Mouse (Mus musculus): ENCODE data around the gene Wnt3. TPM values are rescaled to one million over a fixed set of nuclear protein-coding genes. Genes with fewer than 3 reads are reported as not detected.

Gene Wnt3
- polyA plus RNA-seq, 1 experiment, result not detected

- H3K4me1 ChIP-seq (ENCODE audit: control insufficient read depth, insufficient read depth, insufficient read length, low read length), result no peaks in the 10 kb centered on the region
- H3K4me3 ChIP-seq (ENCODE audit: insufficient read depth, low read depth, low read length), result peak overlapping the region; percentile 43
- H3K27ac ChIP-seq (replicated peaks; ENCODE audit: low read depth, low read length), result no peak overlapping the region
These were observed 36.0 kb downstream of the Wnt3 start for GRCm38 (mm10) chr11:103809611-103810598.

GRCm38 (mm10) chr11:103810631-103811030 is 36.7 kb downstream of the Wnt3 start:
- Histone ChIP-seq H3K27ac (replicated peaks; ENCODE audit: low read depth, low read length) (no peak overlapping the region), H3K4me1 (ENCODE audit: control insufficient read depth, insufficient read depth, insufficient read length, low read length) (no peaks in the 10 kb centered on the region), H3K4me3 (ENCODE audit: insufficient read depth, low read depth, low read length) (0 out of 2 replicates have a peak overlapping the region, but pooled peaks have one; percentile 43)

- no peak overlapping the region for H3K27ac ChIP-seq (replicated peaks; ENCODE audit: low read depth, low read length)
- no peaks in the 10 kb centered on the region for H3K4me1 ChIP-seq (ENCODE audit: control insufficient read depth, insufficient read depth, insufficient read length, low read length)
- no peak overlapping the region for H3K4me3 ChIP-seq (ENCODE audit: insufficient read depth, low read depth, low read length)
These were observed 37.3 kb downstream of the Wnt3 start for GRCm38 (mm10) chr11:103811246-103811645.

- no peak overlapping the region for H3K4me3 ChIP-seq (ENCODE audit: insufficient read depth, low read depth, low read length)
- H3K4me1 ChIP-seq (ENCODE audit: control insufficient read depth, insufficient read depth, insufficient read length, low read length), result no peaks in the 10 kb centered on the region
These were observed 40.9 kb downstream of the Wnt3 start for GRCm38 (mm10) chr11:103814808-103815207.

GRCm38 (mm10) chr11:103815986-103816385 is 42.0 kb downstream of the Wnt3 start:
- Histone ChIP-seq H3K4me3 (ENCODE audit: insufficient read depth, low read depth, low read length) (no peak overlapping the region), H3K27ac (replicated peaks; ENCODE audit: low read depth, low read length) (no peak overlapping the region), H3K4me1 (ENCODE audit: control insufficient read depth, insufficient read depth, insufficient read length, low read length) (no peaks in the 10 kb centered on the region)

More at GRCm38 (mm10) chr11:103814808-103815207, 40.9 kb downstream of the Wnt3 start:
- no peak overlapping the region for H3K27ac ChIP-seq (replicated peaks; ENCODE audit: low read depth, low read length)

GRCm38 (mm10) chr11:103816719-103817118 is 42.8 kb downstream of the Wnt3 start:
- no peak overlapping the region for H3K27ac ChIP-seq (replicated peaks; ENCODE audit: low read depth, low read length)
- H3K4me1 ChIP-seq (ENCODE audit: control insufficient read depth, insufficient read depth, insufficient read length, low read length), result no peaks in the 10 kb centered on the region
- no peak overlapping the region for H3K4me3 ChIP-seq (ENCODE audit: insufficient read depth, low read depth, low read length)

- Histone ChIP-seq H3K4me1 (ENCODE audit: control insufficient read depth, insufficient read depth, insufficient read length, low read length) (no peaks in the 10 kb centered on the region), H3K4me3 (ENCODE audit: insufficient read depth, low read depth, low read length) (no peak overlapping the region), H3K27ac (replicated peaks; ENCODE audit: low read depth, low read length) (no peak overlapping the region)
These were observed 53.3 kb downstream of the Wnt3 start for GRCm38 (mm10) chr11:103827201-103827600.

GRCm38 (mm10) chr11:103828866-103829265 is 54.9 kb downstream of the Wnt3 start:
- no peaks in the 10 kb centered on the region for H3K4me1 ChIP-seq (ENCODE audit: control insufficient read depth, insufficient read depth, insufficient read length, low read length)
- H3K4me3 ChIP-seq (ENCODE audit: insufficient read depth, low read depth, low read length), result no peak overlapping the region
- H3K27ac ChIP-seq (replicated peaks; ENCODE audit: low read depth, low read length), result no peak overlapping the region

GRCm38 (mm10) chr11:103829956-103830355 is 56.0 kb downstream of the Wnt3 start:
- H3K4me1 ChIP-seq (ENCODE audit: control insufficient read depth, insufficient read depth, insufficient read length, low read length), result no peaks in the 10 kb centered on the region
- no peak overlapping the region for H3K27ac ChIP-seq (replicated peaks; ENCODE audit: low read depth, low read length)
- no peak overlapping the region for H3K4me3 ChIP-seq (ENCODE audit: insufficient read depth, low read depth, low read length)

- H3K4me1 ChIP-seq (ENCODE audit: control insufficient read depth, insufficient read depth, insufficient read length, low read length), result no peaks in the 10 kb centered on the region
- no peak overlapping the region for H3K27ac ChIP-seq (replicated peaks; ENCODE audit: low read depth, low read length)
- H3K4me3 ChIP-seq (ENCODE audit: insufficient read depth, low read depth, low read length), result no peak overlapping the region
These were observed 56.5 kb downstream of the Wnt3 start for GRCm38 (mm10) chr11:103830476-103830875.

GRCm38 (mm10) chr11:103831766-103832165 is 57.8 kb downstream of the Wnt3 start:
- H3K4me1 ChIP-seq (ENCODE audit: control insufficient read depth, insufficient read depth, insufficient read length, low read length), result no peaks in the 10 kb centered on the region

GRCm38 (mm10) chr11:103832331-103832730 is 58.4 kb downstream of the Wnt3 start:
- H3K27ac ChIP-seq (replicated peaks; ENCODE audit: low read depth, low read length), result no peak overlapping the region
- H3K4me3 ChIP-seq (ENCODE audit: insufficient read depth, low read depth, low read length), result no peak overlapping the region
- no peaks in the 10 kb centered on the region for H3K4me1 ChIP-seq (ENCODE audit: control insufficient read depth, insufficient read depth, insufficient read length, low read length)

More at GRCm38 (mm10) chr11:103831766-103832165, 57.8 kb downstream of the Wnt3 start:
- H3K27ac ChIP-seq (replicated peaks; ENCODE audit: low read depth, low read length), result no peak overlapping the region
- no peak overlapping the region for H3K4me3 ChIP-seq (ENCODE audit: insufficient read depth, low read depth, low read length)

- Histone ChIP-seq H3K27ac (replicated peaks; ENCODE audit: low read depth, low read length) (no peak overlapping the region), H3K4me3 (ENCODE audit: insufficient read depth, low read depth, low read length) (no peak overlapping the region), H3K4me1 (ENCODE audit: control insufficient read depth, insufficient read depth, insufficient read length, low read length) (peaks cover 3% of the 10 kb centered on the region; the same call in 1 of the 2 replicates)
These were observed 65.0 kb downstream of the Wnt3 start for GRCm38 (mm10) chr11:103838955-103839354.

GRCm38 (mm10) chr11:103840834-103841233 is 66.9 kb downstream of the Wnt3 start:
- Histone ChIP-seq H3K27ac (replicated peaks; ENCODE audit: low read depth, low read length) (no peak overlapping the region), H3K4me1 (ENCODE audit: control insufficient read depth, insufficient read depth, insufficient read length, low read length) (peaks cover 3% of the 10 kb centered on the region; the same call in 1 of the 2 replicates), H3K4me3 (ENCODE audit: insufficient read depth, low read depth, low read length) (no peak overlapping the region)

GRCm38 (mm10) chr11:103848287-103848686 is 74.3 kb downstream of the Wnt3 start:
- Histone ChIP-seq H3K4me3 (ENCODE audit: insufficient read depth, low read depth, low read length) (no peak overlapping the region), H3K4me1 (ENCODE audit: control insufficient read depth, insufficient read depth, insufficient read length, low read length) (no peaks in the 10 kb centered on the region), H3K27ac (replicated peaks; ENCODE audit: low read depth, low read length) (no peak overlapping the region)
